Mouse (Mus musculus): ENCODE data around the gene Mpv17.

Mpv17 gene

GRCm38 (mm10) chr5:31105814-31106335 lies 48.2 kb downstream of the Mpv17 start, which contains the start of gene Dnajc5g:
Gene Dnajc5g (plus strand): TSS chr5:31106285.
- DNase-seq (ENCODE audit: low spot score in 2 of 2) = no peak

- DNase-seq (ENCODE audit: low spot score in 2 of 2) = no peak
Measured at GRCm38 (mm10) chr5:31095711-31096480, 58.2 kb downstream of the Mpv17 start.

GRCm38 (mm10) chr5:31094799-31095691 lies 59.0 kb downstream of the Mpv17 start:
- peak; percentile 73 to 77 for DNase-seq (ENCODE audit: low spot score in 2 of 2)

GRCm38 (mm10) chr5:31094100-31094798 lies 59.8 kb downstream of the Mpv17 start:
- DNase-seq (ENCODE audit: low spot score in 2 of 2) = no peak

GRCm38 (mm10) chr5:31093151-31094041 lies 60.7 kb downstream of the Mpv17 start:
- DNase-seq (ENCODE audit: low spot score in 2 of 2) = peak; percentile 27

GRCm38 (mm10) chr5:31092231-31092975 lies 61.6 kb downstream of the Mpv17 start:
- DNase-seq (ENCODE audit: low spot score in 2 of 2) = no peak

All from spleen, postnatal 36 days (tissue).